Mouse (Mus musculus): ENCODE data around the gene Clcn1.

The Clcn1 gene

DNA sequence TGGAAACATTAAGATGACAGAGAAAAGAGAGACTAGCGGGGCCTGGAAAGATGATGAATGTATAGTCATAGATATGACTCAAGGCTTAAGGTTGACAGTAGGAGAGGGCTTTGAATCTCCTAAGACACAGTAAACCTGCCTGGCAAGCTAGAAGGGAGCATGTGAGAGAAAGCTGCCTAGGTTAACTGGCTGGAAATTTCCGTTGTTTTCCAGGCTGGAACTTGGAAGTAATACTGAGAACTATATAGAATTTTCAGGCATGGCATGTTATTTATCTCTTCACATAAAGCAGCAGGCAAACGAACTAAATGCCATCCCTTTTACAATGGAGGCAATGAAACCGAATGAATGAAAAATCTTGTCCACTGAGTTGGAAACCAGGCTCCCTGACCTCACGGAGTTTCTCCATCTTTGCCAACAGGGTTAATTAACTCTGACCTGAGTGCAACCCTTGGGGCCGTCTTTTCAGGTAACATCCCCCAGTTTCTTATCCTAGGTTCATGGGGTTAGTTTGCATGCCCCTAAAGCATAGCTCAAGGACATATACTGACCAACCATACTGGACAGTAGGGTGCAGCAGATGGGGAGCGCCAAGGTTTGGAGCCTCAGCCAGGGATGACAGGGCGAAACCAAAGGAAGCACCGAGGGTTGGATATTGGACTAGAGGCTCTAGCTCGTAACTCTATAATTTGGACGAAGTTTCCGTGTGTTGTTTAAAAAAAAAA, 62.0 kb downstream of the Clcn1 start:
- in situ Hi-C loops (cut with MboI; ENCODE audit: unreplicated experiment in 2 of 2) = no loop called here

DNA sequence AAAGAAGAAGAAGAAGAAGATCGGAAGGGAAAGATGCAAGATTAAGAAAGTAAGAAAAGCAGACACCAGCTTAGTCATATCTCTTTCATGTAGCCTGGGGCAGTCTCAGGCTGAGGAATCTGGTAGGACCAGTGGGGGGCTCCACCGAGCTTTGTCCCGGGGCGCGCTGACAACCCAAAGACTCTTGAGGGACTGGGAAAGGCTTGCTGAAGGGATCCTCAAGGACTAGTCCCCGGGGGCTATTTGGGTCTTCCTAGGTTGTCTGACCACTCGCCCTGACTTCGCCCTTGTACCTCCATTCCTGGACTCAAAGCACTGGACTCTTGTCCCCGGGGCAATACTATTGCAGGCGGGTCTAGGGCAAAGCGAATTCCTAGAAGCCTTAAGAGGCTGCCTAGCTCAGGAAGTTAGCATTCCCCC, 62.5 kb downstream of the Clcn1 start:
- in situ Hi-C loops (cut with MboI; ENCODE audit: unreplicated experiment in 2 of 2) = no loop called here

DNA sequence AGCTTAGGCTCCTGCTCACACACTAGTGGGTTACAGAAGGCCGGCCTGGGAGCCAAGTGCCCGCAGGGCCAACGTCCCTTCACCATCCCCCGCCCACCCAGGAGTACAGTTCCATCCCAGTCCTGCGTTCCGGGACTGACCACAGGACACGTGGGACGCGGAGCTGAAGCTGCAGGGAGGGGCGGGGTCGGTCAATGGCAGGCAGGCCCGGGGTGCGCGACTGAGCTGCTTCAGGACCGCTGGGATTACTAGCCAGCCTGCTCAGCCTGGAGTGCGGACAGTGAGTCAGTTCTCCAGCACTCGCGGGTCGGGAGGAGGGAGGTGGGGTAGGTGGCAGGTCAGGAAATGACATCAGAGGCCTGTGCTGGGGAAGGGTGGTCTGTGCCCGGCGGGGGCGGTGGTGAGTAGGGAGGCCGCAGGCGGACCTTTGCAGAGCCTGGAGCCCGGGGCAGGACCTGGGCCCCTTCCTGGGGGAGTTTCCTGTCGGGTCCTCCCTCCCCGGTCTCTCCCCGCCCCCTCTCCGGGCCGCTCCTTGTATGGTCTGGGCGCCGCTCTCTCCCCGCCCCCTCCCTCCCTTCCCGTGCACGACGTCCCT, 63.0 kb downstream of the Clcn1 start, which contains the start of gene Zyx:
Zyx (plus strand) TSS at position 205 of the 595 bp plus-strand sequence.
- in situ Hi-C loops (cut with MboI; ENCODE audit: unreplicated experiment in 2 of 2) = no loop called here

DNA sequence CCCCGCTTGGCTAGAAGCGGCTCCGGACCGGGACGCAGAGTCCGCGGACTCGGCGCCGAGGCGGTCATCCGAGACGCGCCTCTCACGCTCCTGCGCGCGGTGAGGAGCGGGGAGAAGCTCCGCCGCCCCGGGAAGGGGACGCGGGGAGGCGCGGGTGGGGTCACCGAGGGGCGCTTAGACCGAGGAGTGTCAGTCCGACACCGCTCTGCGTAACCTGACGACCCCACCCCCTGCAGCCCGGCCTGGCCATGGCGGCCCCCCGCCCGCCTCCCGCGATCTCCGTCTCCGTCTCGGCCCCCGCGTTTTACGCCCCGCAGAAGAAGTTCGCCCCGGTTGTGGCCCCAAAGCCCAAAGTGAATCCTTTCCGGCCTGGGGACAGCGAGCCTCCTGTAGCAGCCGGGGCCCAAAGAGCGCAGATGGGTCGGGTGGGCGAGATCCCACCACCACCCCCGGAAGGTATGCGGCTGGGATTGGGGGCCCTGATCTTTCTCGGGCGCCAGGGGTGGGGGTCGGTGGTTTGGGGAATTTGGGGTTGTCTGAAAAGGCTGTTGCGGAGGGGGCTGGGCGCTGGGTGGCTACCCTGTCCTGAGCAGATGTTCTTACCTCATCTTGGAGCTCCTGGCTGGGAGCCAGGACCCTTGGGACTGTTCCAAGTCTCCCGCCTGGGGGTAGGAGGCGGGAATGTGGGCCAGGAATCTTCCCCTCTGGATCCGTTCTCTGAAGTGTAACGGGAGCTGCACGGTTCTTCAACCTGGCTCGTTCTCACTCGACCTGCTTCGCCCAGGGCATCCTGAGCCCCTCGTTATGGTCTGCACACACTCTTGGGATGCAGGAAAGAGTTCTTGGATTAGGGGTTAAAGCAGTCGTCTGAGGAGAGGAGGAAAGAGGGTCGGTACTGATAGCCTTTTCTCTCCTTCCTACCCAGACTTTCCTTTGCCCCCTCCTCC, 63.8 kb downstream of the Clcn1 start:
- in situ Hi-C loops (cut with MboI; ENCODE audit: unreplicated experiment in 2 of 2) = no loop called here

DNA sequence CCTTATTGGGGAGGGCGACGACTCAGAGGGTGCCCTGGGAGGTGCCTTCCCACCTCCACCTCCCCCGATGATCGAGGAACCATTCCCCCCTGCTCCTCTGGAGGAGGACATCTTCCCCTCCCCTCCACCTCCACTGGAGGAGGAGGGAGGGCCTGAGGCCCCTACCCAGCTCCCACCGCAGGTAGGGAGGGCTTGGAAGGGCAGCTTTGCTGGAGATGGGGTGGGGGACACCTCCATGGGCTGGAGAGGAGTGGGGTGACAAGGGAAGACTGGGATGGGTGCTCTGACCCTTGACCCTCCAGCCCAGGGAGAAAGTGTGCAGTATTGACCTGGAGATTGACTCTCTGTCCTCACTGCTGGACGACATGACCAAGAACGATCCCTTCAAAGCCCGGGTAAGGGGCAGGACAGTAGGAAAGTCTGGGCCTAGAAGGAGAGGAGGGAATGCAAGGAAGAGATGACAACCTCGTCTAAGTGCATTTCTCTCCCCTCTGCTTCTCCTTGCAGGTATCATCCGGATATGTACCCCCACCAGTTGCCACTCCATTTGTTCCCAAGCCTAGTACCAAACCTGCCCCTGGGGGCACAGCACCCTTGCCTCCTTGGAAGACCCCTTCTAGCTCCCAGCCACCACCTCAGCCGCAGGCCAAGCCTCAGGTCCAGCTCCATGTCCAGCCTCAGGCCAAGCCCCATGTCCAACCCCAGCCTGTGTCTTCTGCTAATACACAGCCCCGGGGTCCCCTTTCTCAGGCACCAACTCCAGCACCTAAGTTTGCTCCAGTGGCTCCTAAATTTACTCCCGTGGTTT, 64.7 kb downstream of the Clcn1 start:
- in situ Hi-C loops (cut with MboI; ENCODE audit: unreplicated experiment in 2 of 2) = no loop called here

DNA sequence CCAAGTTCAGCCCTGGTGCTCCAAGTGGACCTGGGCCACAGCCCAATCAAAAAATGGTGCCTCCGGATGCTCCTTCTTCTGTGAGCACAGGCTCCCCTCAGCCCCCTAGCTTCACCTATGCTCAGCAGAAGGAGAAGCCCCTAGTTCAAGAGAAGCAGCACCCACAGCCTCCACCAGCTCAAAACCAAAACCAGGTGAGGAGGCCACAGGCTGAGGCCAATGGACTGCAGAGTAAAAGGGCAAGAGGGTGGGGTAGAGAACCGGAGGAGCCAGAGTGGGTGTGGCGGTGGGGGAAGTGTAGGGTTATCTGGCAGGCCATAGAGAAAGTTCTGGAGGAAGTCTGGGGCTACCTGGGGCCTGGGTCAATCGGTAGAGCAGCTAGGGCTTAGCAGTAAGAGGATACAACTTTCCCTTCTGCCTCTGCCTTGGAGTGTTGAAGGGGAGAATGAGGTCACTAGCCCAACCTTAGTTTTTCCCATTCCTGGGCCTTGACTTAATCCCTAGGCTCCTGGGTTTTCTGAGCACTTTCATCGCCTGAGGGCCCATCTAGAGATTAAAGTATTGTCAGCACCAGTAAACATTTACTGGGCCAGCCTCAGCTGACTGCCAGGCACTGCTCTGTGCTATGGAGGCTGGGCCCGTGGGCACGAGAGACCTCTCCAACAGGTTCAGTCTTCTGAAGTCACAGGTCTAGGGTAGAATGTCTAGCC, 65.4 kb downstream of the Clcn1 start:
- in situ Hi-C loops (cut with MboI; ENCODE audit: unreplicated experiment in 2 of 2) = no loop called here

DNA sequence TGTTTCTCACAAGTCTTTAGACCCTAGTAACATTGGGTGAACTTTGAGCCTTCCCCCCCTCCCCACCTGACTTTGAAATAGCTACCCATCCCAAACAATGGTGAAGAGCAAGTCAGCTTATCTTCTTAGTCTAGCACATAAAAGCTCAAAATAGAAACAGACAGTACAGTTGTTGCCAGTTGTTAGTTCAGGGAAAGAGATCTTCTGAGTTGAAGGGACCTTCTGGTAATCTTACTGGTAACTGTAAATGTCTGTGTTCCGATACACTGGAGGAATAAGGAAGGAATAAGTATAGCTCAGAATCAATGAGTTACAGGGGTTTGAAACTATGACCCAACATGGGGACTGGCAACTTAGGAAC, 66.0 kb downstream of the Clcn1 start:
- in situ Hi-C loops (cut with MboI; ENCODE audit: unreplicated experiment in 2 of 2) = no loop called here

DNA sequence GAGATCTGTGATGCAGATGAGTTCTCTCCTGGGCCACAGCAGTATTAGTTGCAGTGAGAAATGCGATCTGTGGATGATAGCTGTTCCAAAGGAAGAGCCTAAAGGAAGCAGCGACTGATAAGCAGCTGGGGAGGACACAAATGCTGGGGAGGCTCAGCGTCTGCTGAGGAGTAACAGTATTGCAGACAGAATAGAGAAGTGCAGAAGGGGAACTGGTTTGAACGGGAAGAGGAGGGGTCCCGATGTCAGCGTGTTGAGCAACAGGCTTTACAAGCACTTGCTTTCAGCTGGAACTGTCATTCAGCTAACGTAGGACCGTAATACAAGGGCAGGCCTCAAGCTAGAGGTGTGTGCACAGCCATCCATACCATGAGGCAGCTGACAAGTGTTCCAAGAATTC, 66.7 kb downstream of the Clcn1 start:
- in situ Hi-C loops (cut with MboI; ENCODE audit: unreplicated experiment in 2 of 2) = no loop called here

DNA sequence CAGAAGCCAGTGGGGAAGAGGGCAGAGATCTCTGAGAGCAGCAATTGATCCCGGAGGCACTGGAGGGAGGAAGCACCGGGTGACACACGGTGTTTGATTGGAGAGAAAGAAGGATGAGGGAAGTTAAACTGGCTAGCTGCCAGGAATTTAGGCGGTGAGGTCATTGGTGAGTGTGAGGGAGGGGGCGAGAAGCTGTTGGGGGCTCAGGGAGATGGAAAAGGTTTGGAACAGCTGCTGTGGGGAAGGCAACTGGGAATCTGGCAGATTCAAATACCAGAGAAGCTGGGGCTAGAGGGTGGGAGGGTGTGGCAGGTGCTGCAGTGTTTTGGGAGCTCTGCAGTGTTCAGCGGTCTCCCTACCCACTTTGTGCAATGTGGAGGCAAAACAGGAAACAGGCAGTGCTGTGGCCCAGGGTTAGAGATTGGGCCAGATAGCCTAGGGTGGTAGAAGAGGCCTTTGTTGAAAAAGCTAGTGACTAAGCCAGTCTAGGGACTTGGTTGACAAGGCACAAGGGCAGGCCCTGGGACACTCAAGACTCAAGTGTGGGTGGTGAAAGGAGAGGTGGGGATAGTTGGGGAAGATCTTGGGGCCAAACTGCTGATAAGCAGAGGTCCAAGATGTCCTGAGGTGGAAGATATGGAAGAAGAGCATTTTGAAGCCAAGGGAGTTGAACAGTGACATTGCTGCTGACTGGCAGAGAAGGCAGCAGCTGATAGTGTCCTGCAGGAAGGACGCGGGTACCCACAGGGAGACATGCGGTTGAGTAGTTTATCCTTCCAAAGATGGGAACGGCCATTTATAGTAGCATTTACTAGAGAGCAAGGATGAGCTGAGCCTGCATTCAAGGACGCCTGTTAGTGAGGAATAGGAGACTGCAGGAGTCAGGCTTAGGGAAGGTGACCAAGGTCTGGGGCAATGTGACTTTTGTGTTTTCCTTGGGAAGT, 67.9 kb downstream of the Clcn1 start:
- in situ Hi-C loops (cut with MboI; ENCODE audit: unreplicated experiment in 2 of 2) = no loop called here

DNA sequence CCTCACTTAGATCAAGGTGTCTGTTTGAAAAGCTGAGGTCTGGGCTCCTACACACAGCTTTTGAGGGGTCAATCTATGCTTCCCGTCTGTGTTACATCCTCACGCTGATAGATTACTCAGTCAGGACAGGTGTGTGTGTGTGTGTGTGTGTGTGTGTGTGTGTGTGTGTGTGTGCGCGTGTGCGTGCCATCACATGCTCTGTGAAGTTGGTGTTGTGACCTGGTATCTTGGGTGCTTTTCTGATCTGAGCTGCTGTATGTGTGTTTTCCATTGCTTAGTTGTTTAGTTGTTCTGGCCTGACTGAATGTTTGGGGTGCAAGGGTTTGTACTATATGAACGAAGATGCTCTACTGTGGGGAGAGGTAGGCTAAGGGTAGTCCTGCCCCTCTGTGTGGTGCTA, 68.9 kb downstream of the Clcn1 start:
- in situ Hi-C loops (cut with MboI; ENCODE audit: unreplicated experiment in 2 of 2) = no loop called here

DNA sequence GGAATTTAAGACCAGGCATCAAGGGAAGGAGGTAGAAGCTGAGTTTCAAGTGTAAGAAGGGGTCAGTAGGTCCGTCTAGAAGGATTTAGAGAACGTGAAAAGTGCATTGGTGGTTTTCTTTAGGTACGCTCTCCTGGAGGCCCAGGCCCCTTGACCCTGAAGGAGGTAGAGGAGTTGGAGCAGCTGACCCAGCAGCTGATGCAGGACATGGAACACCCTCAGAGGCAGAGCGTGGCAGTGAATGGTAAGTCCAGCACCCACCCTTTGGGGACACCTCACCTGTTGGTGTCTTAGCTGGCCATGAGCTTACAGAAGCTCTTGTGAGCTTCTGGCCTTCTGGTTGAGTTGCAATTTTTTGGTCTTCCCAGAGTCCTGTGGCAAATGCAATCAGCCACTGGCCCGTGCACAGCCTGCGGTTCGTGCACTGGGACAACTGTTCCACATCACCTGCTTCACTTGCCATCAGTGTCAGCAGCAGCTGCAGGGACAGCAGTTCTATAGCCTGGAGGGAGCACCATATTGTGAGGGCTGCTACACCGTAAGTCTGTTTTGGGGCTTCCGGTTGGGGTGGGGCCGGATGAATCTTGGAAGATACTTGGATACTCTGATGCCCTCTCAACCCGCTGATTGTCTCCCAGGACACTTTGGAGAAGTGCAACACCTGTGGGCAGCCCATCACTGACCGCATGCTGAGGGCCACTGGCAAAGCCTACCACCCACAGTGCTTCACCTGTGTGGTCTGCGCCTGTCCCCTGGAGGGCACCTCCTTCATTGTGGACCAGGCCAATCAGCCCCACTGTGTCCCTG, 69.5 kb downstream of the Clcn1 start:
- in situ Hi-C loops (cut with MboI; ENCODE audit: unreplicated experiment in 2 of 2) = no loop called here

DNA sequence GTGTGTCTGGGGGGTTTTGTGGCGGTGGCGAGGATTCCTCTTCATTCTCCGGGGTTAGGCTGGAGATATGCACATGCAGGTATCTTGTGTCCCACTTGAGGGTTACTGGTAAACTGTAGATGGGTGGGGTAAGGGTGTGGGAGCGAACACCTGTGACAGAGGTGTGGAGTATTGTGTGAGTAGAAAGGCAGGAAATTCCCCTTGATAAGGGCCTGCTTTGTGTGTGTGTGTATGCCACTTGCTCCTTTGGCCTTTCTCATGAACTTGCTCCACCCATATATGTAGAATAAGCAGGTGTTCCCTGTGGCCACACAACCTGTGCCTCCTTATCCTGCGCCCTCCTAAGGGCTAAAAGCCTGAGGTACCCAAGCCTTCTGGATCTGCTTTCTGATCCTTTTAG, 70.4 kb downstream of the Clcn1 start:
- in situ Hi-C loops (cut with MboI; ENCODE audit: unreplicated experiment in 2 of 2) = no loop called here

DNA sequence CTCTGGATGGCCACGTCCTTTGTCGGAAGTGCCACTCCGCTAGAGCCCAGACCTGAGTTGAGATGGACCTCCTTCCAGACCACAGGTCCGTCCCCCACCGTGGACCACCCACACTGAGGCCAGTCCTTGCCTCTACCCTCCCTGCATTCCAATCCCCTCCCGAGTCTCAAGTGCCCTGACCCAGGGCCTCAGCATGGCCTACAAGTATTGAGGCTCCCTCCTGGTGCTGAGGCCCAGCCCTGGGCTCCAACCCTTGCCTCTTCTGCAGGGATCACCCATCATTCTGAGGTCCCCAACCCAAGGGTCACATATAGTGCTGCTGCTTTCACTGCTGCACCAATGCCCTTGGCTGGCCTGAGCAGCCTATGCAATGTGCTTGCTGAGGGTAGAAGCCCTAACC, 71.4 kb downstream of the Clcn1 start:
- in situ Hi-C loops (cut with MboI; ENCODE audit: unreplicated experiment in 2 of 2) = no loop called here

DNA sequence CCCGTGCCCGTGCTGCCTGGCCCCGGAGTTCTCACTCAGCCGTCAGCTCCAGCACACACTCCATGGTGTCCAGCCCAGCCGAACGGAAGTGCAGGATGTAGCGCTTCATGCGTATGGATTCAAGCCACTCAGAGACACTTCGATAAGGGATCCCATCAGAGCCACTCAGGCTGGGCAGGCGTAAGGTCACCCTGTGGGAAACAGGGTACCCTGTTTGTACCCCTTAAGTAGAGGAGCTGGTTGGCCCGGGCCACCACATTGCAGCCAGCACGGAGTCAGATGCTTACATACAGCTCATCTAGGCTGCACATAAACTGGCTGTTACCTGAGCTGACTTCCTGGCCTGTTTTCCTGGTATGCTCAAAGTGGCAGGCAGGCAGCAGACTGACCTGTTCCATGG, 72.4 kb downstream of the Clcn1 start:
- in situ Hi-C loops (cut with MboI; ENCODE audit: unreplicated experiment in 2 of 2) = no loop called here

DNA sequence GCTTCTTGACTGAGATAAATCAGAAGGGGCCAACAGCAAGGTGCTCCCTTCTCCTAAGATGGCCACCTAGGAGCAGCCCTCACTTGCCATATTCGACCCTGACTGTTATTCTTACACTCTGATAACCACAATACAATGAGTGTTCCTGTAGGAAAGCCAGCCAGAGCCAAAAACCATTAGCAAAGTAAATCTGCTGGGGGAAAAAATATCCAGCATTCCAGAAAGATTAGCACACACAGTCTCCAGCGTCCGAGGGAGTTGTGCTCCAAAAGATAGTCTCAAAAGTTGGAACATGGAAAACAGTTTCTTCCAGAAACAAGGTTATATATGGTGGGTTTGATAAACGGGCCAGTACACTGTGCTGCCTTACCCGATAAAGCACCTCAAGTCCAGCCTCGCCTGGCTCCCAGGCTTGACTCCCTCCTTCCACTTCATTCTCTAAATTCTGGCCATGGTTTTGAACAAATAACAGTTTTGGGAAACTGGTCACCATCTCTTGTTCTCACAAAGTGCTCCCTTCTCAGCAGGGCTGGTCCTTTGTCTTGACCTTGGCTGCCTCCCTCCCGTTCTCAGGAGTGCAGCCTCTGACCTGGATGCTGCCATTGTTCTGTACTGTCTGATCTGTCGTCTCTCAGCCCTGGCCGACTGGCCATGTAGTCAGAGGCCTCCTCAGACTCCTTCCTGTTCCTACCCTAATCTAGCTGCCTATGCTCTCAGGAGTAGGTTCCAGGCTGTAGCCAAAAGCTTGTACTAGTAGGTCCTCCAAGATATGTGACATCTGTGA, 73.1 kb downstream of the Clcn1 start:
- in situ Hi-C loops (cut with MboI; ENCODE audit: unreplicated experiment in 2 of 2) = no loop called here

DNA sequence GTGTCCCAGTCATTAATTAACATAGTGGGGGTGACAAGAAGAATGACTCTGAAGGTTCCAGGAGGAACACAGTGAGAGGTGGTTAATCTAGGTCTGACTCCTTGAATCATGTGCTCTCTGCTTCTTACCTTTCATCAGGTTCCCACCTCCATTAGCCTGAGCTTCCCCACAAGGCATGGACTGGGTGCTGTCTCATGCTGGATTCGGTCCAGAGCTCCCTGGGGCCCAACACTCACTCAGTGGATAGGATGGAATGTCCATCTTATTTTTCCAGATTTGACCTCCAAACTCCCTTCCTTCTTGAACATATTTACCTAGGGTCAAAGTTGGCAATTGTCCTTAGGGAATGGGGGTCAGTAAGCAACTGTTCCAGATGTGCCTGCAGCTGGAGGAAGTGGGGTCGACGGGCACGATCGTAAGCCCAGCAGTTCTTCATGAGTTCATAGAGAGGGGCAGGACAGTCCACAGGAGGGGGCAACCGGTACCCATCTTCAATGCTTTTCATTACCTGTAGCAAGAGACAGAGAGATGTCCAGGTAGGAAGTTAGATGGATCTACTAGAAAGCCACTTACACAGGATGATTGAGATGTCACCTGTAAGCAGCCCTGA, 73.9 kb downstream of the Clcn1 start:
- in situ Hi-C loops (cut with MboI; ENCODE audit: unreplicated experiment in 2 of 2) = no loop called here
